Mouse (Mus musculus) thymus, adult 2 months (tissue): ENCODE data around the gene Tmc6.

Experiments used
- CTCF ChIP-seq: fragments of 200-500 bp; IDR thresholded peaks from 2 replicates; pipeline ENCODE4 v1.5.1; 2012; ENCODE audit warnings: mild to moderate bottlenecking, control low read depth, low read length, moderate library complexity, borderline replicate concordance; ENCODE audit not compliant: control insufficient read depth, poor library complexity, insufficient read depth; ENCODE audit errors: extremely low read depth
- POLR2A ChIP-seq: fragments of 200-500 bp; IDR thresholded peaks from 2 replicates; pipeline ENCODE4 v1.6.1; 2012; ENCODE audit warnings: mild to moderate bottlenecking, low read length, control low read depth, moderate library complexity; ENCODE audit not compliant: control insufficient read depth, poor library complexity, insufficient read depth; ENCODE audit errors: extremely low read depth

- no peak for TF ChIP-seq POLR2A
- TF ChIP-seq CTCF, result no peak
These were observed 55.0 kb downstream of the Tmc6 start for GRCm38 (mm10) chr11:117727031-117727430.
